Mouse (Mus musculus): Measurements from ENCODE around the gene Gse1.
"Not testable (repeated sequence)": the region's sequence is repeated elsewhere in the genome, so short reads cannot be mapped to it uniquely, and the experiment has no call there.

Gene Gse1

GRCm38 (mm10) chr8:120341124-120341523 lies 112.9 kb downstream of the Gse1 start:
- DNase-seq (ENCODE audit: low read depth in 1 of 2, low spot score in 2 of 2) = no peak

- DNase-seq (ENCODE audit: low read depth in 1 of 2, low spot score in 2 of 2) = no peak
Observed at GRCm38 (mm10) chr8:120342847-120343548, 114.7 kb downstream of the Gse1 start.

DNA sequence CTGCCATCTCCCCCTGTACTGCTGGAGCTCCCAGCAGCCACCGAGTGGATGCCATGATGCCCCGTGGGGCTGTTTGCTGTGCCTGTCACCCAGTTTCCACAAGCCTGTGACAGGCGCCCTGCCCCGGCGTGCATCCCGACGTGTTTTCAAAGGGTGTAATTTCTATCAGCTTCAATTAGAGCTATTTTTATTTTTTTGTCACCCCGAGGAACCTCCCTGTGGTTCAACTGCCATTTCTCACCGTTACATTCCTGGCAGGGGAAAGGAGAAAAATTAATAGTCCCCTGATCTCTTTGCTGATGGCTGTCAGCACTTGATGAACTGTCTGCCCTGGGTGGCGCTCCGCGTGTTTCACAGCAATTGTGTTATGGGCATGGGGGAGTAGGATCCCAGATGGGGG lies 115.3 kb downstream of the Gse1 start:
- DNase-seq (ENCODE audit: low read depth in 1 of 2, low spot score in 2 of 2) = no peak

GRCm38 (mm10) chr8:120344166-120344565 lies 115.9 kb downstream of the Gse1 start:
- no peak for DNase-seq (ENCODE audit: low read depth in 1 of 2, low spot score in 2 of 2)

GRCm38 (mm10) chr8:120344583-120344982 lies 116.3 kb downstream of the Gse1 start:
- no peak for DNase-seq (ENCODE audit: low read depth in 1 of 2, low spot score in 2 of 2)

GRCm38 (mm10) chr8:120347734-120348341 lies 119.6 kb downstream of the Gse1 start:
- no peak for DNase-seq (ENCODE audit: low read depth in 1 of 2, low spot score in 2 of 2)

DNA sequence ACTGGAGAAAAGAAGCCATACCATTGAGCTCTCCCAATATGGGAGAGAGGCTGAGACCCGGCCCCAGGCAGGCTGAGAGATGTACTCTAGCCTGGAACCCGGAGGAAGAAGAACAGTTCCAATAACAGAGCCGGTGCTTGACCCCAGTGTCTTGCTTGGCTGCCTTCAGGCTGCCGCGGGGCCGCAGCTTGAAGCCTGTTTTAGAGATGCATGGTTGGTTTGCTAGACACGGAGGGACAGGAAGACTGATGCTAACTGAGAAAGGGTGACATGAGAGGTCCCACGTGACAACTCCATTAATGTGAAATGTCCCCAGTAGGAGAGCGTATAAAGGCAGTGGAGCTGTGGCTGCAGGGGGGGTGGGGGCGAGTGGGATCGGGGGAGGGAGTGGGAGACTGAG lies 120.7 kb downstream of the Gse1 start:
- no peak for DNase-seq (ENCODE audit: low read depth in 1 of 2, low spot score in 2 of 2)

DNA sequence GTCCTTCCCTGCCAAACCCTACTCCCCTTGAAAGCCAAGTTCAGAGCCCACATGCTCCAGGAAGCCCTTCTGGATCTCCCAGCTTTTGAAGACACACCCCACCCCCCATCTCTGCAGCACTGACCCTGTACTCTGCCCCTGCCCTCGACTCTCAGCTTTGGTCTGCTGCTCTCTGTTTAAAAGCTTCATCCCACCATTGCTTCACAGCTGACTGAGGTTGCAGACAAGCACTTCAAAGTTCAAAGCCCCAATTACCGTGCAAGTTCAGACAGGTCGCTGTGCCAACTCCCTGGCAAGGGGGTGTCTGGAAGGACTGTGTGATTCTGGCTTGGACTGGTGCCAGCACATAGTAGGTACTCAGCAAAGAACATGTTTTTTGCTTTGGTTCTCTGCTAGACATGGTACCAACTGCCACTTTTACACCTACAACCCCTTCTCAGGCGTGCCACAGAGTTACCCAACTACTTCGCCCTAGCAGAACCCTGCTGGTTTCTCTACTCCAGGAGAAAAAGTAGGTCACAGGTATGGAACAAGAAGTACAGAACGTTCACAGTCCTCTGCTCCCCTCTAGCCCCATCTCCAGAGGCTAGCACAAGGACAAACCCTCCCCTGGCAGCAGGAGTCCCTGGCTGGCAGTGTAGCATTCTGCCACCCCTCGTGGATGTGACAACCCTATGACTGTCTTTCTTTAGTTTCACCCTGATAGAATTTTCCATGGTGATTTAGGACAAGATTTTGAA lies 123.2 kb downstream of the Gse1 start:
- no peak for DNase-seq (ENCODE audit: low read depth in 1 of 2, low spot score in 2 of 2)

GRCm38 (mm10) chr8:120352096-120352495 lies 123.8 kb downstream of the Gse1 start:
- DNase-seq (ENCODE audit: low read depth in 1 of 2, low spot score in 2 of 2) = no peak

GRCm38 (mm10) chr8:120356067-120356466 lies 127.8 kb downstream of the Gse1 start:
- no peak for DNase-seq (ENCODE audit: low read depth in 1 of 2, low spot score in 2 of 2)

- no peak for DNase-seq (ENCODE audit: low read depth in 1 of 2, low spot score in 2 of 2)
Observed at GRCm38 (mm10) chr8:120357504-120357903, 129.2 kb downstream of the Gse1 start.

DNA sequence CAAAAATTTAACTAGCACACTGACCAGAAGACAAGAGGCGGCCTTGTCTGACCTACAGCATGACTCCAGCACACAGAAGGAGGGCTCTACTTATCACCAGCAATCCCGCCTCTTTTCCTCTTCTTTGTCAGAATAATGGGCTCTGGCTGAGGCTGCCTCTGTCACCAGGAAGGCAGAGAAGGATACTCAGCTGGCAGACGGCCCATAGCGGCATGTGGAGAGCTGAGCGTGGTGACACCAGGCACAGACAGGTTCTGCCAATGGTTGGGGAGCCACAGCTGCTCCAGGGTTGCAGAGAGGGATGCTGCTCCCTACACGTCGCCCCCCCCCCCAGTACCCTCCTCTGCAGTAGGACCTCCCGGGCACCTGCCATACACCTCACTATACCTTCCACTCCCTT lies 133.0 kb downstream of the Gse1 start:
- no peak for DNase-seq (ENCODE audit: low read depth in 1 of 2, low spot score in 2 of 2)

- DNase-seq (ENCODE audit: low read depth in 1 of 2, low spot score in 2 of 2) = peak in 1 of 2 experiments; percentile 34
Observed at GRCm38 (mm10) chr8:120363552-120364071, 135.4 kb downstream of the Gse1 start.

GRCm38 (mm10) chr8:120364093-120364725 lies 136.0 kb downstream of the Gse1 start:
- peak in 1 of 2 experiments; percentile 37 for DNase-seq (ENCODE audit: low read depth in 1 of 2, low spot score in 2 of 2)

- DNase-seq (ENCODE audit: low read depth in 1 of 2, low spot score in 2 of 2) = no peak
Observed at GRCm38 (mm10) chr8:120366840-120367239, 138.6 kb downstream of the Gse1 start.

DNA sequence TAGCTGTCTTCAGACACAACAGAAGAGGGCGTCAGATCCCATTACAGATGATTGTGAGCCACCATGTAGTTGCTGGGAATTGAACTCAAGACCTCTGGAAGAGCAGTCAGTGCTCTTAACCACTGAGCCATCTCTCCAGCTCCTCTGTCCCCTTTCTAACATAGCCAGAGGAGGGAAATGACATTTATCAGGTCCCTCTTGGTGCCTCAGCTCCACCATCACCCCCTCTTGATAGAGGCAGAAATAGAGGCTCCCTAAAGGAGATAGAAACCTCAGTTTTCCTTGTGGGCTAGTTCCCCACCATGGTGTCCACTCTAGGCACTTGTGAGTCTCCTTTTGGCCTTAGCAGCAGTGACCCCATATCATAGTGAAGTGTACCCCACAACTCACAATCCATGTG lies 139.9 kb downstream of the Gse1 start:
- not testable (repeated sequence) for DNase-seq (ENCODE audit: low read depth in 1 of 2, low spot score in 2 of 2)

- peak; percentile 34 to 43 for DNase-seq (ENCODE audit: low read depth in 1 of 2, low spot score in 2 of 2)
Observed at GRCm38 (mm10) chr8:120368814-120369649, 140.8 kb downstream of the Gse1 start.

GRCm38 (mm10) chr8:120369956-120370355 lies 141.7 kb downstream of the Gse1 start:
- no peak for DNase-seq (ENCODE audit: low read depth in 1 of 2, low spot score in 2 of 2)

DNA sequence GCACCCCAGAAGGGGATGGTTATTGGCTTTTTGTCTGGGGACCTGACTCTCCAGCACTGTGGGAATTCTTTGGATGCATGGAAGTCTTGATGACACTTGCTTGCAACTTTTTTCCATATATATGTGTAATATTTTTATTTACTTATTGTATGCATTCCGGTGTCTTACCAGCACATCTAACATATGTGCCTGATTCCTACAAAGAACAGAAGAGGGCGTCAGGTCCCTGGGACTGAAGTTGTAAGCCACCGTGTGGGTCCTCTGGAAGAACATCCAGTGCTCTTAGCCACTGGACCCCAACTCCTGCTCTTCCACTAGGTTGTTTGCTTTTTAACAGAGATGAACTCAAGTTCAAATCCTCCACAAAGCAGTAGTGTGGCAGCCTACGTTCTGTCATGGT lies 142.2 kb downstream of the Gse1 start:
- DNase-seq (ENCODE audit: low read depth in 1 of 2, low spot score in 2 of 2) = no peak

- no peak for DNase-seq (ENCODE audit: low read depth in 1 of 2, low spot score in 2 of 2)
Observed at GRCm38 (mm10) chr8:120371146-120371545, 142.9 kb downstream of the Gse1 start.
